Mouse (Mus musculus): ENCODE results near the gene Ubn1. TPM values are rescaled to one million over a fixed set of nuclear protein-coding genes. Genes with fewer than 3 reads are reported as not detected.

The Ubn1 gene
- 43.6 and 46.7 TPM in 2 replicates for total RNA-seq (2021)
- long read RNA-seq, partial matches to known transcripts: 24 of 30 reads
- long read RNA-seq, other reads (novel, unspliced or antisense): 6 of 30 reads

DNA sequence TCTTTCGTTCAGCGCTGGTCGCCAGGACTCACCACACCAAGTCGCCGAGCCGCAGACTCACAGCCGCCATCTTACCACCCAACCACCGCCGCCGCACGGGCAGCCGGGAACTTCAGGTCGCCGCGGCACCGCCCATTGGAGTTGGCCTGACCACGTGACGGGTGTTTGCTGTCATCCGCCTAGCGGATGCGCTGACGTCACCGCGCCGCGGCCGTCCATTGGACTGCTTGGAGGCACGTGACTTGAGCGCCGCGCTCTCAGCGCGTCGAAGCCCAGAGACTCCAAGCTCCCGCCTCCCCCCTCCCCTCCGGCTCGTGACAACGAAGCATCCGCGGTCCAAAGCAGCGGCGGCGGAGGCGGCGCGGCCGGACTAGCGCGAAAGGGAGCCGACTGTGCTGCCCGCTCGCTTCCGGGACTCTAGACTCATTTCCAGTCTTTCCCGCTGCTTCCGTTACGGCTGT lies at the start of gene Ubn1, which contains the start of gene Glyr1:
Ubn1 (plus strand) TSS at position 284 of the 461 bp plus-strand sequence.
Glyr1 (minus strand) TSS at position 90 of the 461 bp plus-strand sequence.
- DNase-seq: peak; percentile 99

- DNase-seq: no peak
Measured at GRCm38 (mm10) chr16:5000611-5001010, 49.2 kb upstream of the Ubn1 start.

DNA sequence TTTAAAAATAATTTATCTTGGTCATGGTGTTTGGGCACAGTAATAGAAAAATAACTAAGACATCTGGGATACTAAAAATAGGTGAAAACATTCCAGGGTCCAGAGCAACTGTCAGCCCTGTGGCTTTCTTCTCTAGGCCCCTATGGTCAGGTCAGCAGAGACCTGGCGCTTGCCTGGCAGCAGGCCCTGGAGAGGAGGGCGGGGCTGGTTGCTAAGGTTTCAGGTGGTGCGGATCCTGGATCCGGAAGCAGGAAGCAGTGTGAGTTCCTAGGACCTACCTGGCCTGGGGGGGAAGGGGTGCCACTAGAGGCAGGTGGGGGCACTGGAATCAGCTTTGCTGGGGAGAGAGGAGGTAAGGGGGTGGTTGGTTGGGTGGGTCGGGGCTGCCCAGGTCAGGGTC lies 42.8 kb upstream of the Ubn1 start, which contains the start of gene Smim22:
Smim22 (plus strand) TSS at position 222 of the 400 bp plus-strand sequence.
- no peak for DNase-seq

- DNase-seq: no peak
Measured at GRCm38 (mm10) chr16:5007492-5007891, 42.4 kb upstream of the Ubn1 start.

DNA sequence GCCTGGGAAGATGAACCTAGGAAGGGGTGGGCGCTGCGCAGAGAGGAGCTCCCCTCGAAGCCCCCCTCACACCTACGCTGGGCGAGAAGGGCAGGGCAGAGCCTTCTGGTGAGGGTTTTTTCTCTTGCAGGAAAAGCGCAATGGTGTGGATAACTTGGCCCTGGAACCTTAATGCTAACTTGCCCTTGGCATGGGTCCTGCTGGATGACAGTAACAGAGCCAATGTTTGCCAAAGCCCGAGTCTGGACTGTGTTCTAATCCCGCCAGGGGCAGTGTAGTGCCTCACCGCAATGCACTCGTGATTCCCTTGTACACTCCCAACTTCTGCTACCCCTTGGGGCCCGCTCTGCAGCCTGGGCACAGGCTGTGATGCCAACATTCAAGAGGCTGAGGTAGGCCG lies 41.8 kb upstream of the Ubn1 start:
- no peak for DNase-seq

- no peak for DNase-seq
Measured at GRCm38 (mm10) chr16:5010371-5010935, 39.4 kb upstream of the Ubn1 start.

DNA sequence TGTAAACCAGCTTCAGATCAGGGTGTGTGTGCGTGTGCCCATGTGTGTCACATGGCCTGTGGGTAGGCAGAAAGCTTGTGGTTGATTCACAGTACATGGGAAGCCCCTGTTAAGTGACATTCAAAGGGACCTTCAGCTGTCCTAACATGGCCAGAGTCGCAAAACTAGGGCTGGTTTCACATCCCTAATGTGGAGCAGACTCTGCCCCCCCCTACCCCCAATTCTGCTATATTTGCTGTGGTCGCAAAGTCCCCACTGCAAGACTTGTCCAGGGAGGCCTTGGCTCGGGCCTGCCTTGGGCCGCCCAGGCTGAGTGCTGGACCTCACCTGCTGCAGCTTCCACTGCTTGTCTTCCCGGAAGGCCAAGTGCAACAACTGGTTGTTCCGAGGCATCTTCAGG lies 38.6 kb upstream of the Ubn1 start:
- no peak for DNase-seq

- DNase-seq: no peak
Measured at GRCm38 (mm10) chr16:5012036-5013005, 37.5 kb upstream of the Ubn1 start.

- peak; percentile 96 for DNase-seq
Measured at GRCm38 (mm10) chr16:5013054-5013838, 36.6 kb upstream of the Ubn1 start, which contains the start of gene Rogdi. TSS of gene Rogdi (minus strand) at chr16:5013553.

- DNase-seq: no peak
Measured at GRCm38 (mm10) chr16:5014578-5014977, 35.3 kb upstream of the Ubn1 start.

- DNase-seq: no peak
Measured at GRCm38 (mm10) chr16:5024021-5024420, 25.8 kb upstream of the Ubn1 start.

DNA sequence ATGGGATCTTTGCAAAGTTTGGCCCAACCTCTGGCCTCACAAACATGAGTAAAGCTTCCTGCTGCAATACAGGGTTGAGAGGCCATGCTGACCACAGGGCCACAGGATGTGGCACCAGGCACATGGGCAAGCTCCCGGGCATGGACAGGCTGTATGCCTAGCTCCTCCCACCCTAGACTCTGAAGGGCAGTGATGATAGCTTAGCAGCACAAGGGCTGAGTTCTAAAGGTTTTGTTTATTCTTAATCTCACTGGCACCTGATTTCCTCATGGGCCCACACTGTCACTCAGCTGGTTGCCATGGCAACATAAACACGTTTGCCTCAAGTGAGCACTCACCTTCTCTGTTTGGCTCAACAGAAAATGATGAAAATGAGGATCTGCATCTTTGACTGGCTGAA lies 20.0 kb upstream of the Ubn1 start:
- DNase-seq: no peak

DNA sequence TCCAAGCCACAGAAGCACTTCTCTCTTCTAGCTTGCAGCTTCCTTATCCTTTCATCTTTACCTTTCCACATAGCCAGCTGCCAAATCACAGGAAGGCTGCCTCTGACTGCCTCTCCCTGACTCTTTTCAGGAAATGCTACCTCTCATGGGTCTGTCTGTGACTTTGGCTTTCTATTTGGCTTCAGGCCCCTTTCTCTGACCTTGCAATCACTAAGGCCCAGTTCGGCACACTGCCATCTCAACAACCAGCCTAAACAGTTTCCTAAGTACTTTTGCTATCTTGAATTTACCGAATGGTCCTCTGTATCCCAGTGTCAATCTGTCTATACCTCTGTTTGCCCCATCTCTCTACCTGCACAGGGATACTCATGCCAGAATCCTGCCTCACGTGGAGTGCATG lies 14.3 kb upstream of the Ubn1 start:
- peak; percentile 24 for DNase-seq

- no peak for DNase-seq
Measured at GRCm38 (mm10) chr16:5036649-5037234, 13.1 kb upstream of the Ubn1 start.

DNA sequence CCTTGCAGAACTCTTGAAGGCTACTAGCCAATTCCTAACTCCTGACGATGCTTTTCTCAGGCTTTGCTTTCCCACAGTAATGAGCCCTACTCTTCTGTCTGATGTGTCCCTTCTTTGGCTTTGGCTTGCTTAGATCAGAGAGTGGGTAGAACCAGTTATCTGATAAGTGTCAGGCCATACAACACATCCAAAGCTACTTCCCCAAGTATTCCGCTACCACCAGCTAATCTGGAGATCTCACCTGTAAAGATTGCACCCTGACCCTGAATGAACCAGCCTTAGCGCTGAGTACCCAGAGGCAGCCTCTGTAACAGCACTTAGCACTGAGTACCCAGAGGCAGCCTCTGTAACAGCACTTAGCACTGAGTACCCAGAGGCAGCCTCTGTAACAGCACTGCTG lies 4.5 kb upstream of the Ubn1 start:
- DNase-seq: no peak

GRCm38 (mm10) chr16:5049182-5049773 lies 579 bp upstream of the Ubn1 start:
- no peak for DNase-seq

DNA sequence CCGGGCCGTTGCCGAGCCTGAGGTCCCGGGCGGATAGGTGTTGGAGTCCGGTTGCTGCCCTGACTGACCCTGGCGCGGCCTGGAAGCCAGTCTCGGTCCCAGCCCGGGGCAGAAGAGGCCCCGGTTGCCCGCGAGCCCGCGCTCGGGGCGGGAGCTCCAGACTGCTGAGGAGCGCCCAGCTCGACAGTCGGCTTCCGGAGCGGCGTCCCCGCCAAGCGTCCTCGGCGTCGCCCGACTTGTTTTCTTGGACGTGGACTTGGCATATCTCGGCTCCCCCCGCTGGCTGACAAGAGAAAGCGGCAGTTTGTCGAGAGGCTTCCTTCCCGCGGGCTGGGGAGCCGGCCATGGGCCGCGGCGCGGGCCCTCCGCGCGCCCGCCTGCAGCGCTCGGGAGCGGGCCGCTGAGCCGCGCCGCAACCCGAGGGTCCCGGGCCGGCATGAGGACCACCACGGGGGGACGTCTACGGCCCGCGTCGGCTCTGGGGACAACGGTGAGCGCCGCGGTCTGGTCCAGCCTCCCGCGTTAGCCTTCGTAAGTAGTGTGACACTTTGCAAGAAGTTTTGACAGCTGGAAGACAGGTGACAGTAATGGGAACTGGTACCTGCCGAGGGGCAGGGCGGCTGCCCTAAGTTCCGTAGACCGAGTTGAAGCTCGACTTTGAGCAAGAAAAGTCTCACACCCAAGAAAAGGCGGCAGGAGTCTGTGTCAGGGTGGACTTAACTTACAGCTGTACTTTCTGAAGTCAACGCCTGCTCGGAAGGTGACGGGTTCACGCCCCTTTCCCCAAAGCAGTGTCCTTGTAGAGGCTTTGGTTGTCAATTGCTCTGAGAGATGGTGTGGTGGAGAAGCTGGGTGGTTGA lies 624 bp downstream of the Ubn1 start:
- peak; percentile 78 for DNase-seq

GRCm38 (mm10) chr16:5058114-5058513 lies 8.3 kb downstream of the Ubn1 start:
- DNase-seq: no peak

DNA sequence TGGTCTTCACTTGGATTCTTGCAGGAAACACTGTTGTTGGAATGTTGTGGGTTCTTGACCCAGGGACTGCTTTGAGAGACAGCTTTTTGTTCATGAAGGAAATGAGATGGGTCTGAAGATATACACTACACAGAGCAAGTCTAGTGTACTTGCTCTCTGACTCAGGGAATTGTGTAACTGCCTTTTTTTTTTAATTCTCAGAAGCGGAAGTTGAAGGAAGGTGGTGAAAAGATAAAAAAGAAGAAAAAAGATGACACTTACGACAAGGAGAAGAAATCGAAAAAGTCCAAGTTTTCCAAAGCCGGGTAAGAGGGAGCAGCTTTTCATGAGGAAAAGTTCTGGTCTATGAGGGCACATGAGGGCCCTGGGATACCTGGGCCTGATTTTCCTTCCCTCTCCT lies 13.6 kb downstream of the Ubn1 start:
- no peak for DNase-seq

DNA sequence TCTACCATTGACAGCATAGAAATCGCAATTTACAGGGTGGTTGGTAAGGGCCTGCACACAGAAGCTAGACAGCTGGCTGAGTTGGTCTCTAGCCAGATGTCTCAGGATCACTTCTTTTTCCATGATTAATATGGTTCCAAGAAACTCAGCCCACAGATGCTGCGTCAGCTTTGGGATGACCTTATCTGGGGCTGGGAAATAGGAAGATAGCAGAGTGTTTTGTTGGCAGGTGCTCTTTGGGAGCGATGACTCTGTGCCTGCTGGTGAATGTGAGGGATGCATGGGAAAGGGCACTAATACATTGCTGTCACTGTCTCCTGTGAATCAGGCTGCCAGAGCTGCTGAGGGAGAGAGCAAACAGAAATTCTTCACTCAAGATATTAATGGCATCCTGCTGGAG lies 20.5 kb downstream of the Ubn1 start:
- DNase-seq: peak; percentile 34
